Mouse (Mus musculus) stomach, postnatal 0 days (tissue): ENCODE data around the gene Chd9.

Experiments
- CTCF ChIP-seq: IDR thresholded peaks from 2 replicates; pipeline ENCODE4 v1.5.1; 2016; ENCODE audit warnings: antibody characterized with exemption, low read depth, mild to moderate bottlenecking, moderate library complexity
- EP300 ChIP-seq: optimal IDR thresholded peaks from 2 replicates; pipeline ENCODE3; 2016; ENCODE audit warnings: antibody characterized with exemption

- TF ChIP-seq CTCF = no peak
- no peak for TF ChIP-seq EP300
These were observed 140.2 kb downstream of the Chd9 start for GRCm38 (mm10) chr8:90968307-90968706.
